Mouse (Mus musculus): Measurements from ENCODE around the gene Gm10696.
"Not testable (repeated sequence)": the region's sequence is repeated elsewhere in the genome, so short reads cannot be mapped to it uniquely, and the experiment has no call there.

The Gm10696 gene

GRCm38 (mm10) chr3:94178093-94178492 lies at the start of gene Gm10696:
TSS of gene Gm10696 (minus strand) at chr3:94178193.
- DNase-seq, result not testable (repeated sequence)

GRCm38 (mm10) chr3:94196414-94196813 lies 18.4 kb upstream of the Gm10696 start, which contains the start of gene Gm5286:
TSS of gene Gm5286 (plus strand) at chr3:94196714.
- not testable (repeated sequence) for DNase-seq

GRCm38 (mm10) chr3:94167351-94167750 lies 10.6 kb downstream of the Gm10696 start:
- DNase-seq, result not testable (repeated sequence)
